Mouse (Mus musculus): ENCODE data around the gene Ifi204. TPM values are rescaled to one million over a fixed set of nuclear protein-coding genes. Genes with fewer than 3 reads are reported as not detected.
"Not testable (repeated sequence)": the region's sequence is repeated elsewhere in the genome, so short reads cannot be mapped to it uniquely, and the experiment has no call there.

Gene Ifi204
- not detected for total RNA-seq (2021)
- long read RNA-seq, experiment 1: 0 reads
- long read RNA-seq, experiment 2: 0 reads

- intact Hi-C loops (cut with DNase I); DNase-seq (ENCODE audit: low spot score in 2 of 2): not testable (repeated sequence)
These were observed at the start of gene Ifi204 for GRCm38 (mm10) chr1:173766848-173767617. TSS of gene Ifi204 (minus strand) at chr1:173766943.

GRCm38 (mm10) chr1:173809294-173809693 is 42.6 kb upstream of the Ifi204 start:
- intact Hi-C loops (cut with DNase I); DNase-seq (ENCODE audit: low spot score in 2 of 2): not testable (repeated sequence)

GRCm38 (mm10) chr1:173802689-173803281 is 36.0 kb upstream of the Ifi204 start:
- intact Hi-C loops (cut with DNase I): not testable (repeated sequence)
- peak in 1 of 2 experiments; percentile 0 for DNase-seq (ENCODE audit: low spot score in 2 of 2)

GRCm38 (mm10) chr1:173802207-173802606 is 35.5 kb upstream of the Ifi204 start:
- DNase-seq (ENCODE audit: low spot score in 2 of 2); intact Hi-C loops (cut with DNase I): not testable (repeated sequence)

GRCm38 (mm10) chr1:173801791-173802190 is 35.0 kb upstream of the Ifi204 start:
- intact Hi-C loops (cut with DNase I); DNase-seq (ENCODE audit: low spot score in 2 of 2): not testable (repeated sequence)

GRCm38 (mm10) chr1:173773457-173773856 is 6.7 kb upstream of the Ifi204 start:
- intact Hi-C loops (cut with DNase I); DNase-seq (ENCODE audit: low spot score in 2 of 2): not testable (repeated sequence)

- DNase-seq (ENCODE audit: low spot score in 2 of 2); intact Hi-C loops (cut with DNase I): not testable (repeated sequence)
These were observed 6.7 kb downstream of the Ifi204 start for GRCm38 (mm10) chr1:173760032-173760431.

- no peak for DNase-seq (ENCODE audit: low spot score in 2 of 2)
- intact Hi-C loops (cut with DNase I): no loop called here
These were observed 24.5 kb downstream of the Ifi204 start for GRCm38 (mm10) chr1:173742262-173742661.

- no peak for DNase-seq (ENCODE audit: low spot score in 2 of 2)
- intact Hi-C loops (cut with DNase I): no loop called here
These were observed 25.1 kb downstream of the Ifi204 start, which contains the start of gene Ifi207 for GRCm38 (mm10) chr1:173741656-173742055. TSS of gene Ifi207 (minus strand) at chr1:173741747.

- DNase-seq (ENCODE audit: low spot score in 2 of 2): no peak
- intact Hi-C loops (cut with DNase I): no loop called here
These were observed 26.2 kb downstream of the Ifi204 start for GRCm38 (mm10) chr1:173740537-173740936.

- intact Hi-C loops (cut with DNase I): no loop called here
- peak in 1 of 2 experiments; percentile 16 for DNase-seq (ENCODE audit: low spot score in 2 of 2)
These were observed 29.8 kb downstream of the Ifi204 start for GRCm38 (mm10) chr1:173736986-173737385.

GRCm38 (mm10) chr1:173735015-173735414 is 31.7 kb downstream of the Ifi204 start:
- DNase-seq (ENCODE audit: low spot score in 2 of 2); intact Hi-C loops (cut with DNase I): not testable (repeated sequence)

GRCm38 (mm10) chr1:173733219-173733618 is 33.5 kb downstream of the Ifi204 start:
- intact Hi-C loops (cut with DNase I): no loop called here
- DNase-seq (ENCODE audit: low spot score in 2 of 2): no peak

Other genes with a start within 250 kb of the Ifi204 start
- gene Ifi214, start 231.0 kb downstream of the Ifi204 start, total RNA-seq (2021): not detected
- gene Ifi213, start 167.7 kb downstream of the Ifi204 start, total RNA-seq (2021): not detected
- not detected for gene Ifi209, start 136.0 kb downstream of the Ifi204 start, total RNA-seq (2021)
- not detected for gene Ifi208, start 93.3 kb downstream of the Ifi204 start, total RNA-seq (2021)
- gene Ifi207, start 25.2 kb downstream of the Ifi204 start, total RNA-seq (2021): under 1 TPM; 0.25 to 0.33 TPM
- gene Ifi211, start 146.1 kb upstream of the Ifi204 start, total RNA-seq (2021): not detected
- 1 to 10 TPM; 1.9 to 2.6 TPM for gene Mndal, start 175.5 kb upstream of the Ifi204 start, total RNA-seq (2021)
- 1 to 10 TPM in 1 of 2 experiments, under 1 TPM in 1; 0.48 to 1.4 TPM for gene Ifi203, start 175.7 kb upstream of the Ifi204 start, total RNA-seq (2021)
- gene Ifi202b, start 215.8 kb upstream of the Ifi204 start, total RNA-seq (2021): not detected